Mouse (Mus musculus) embryonic facial prominence, embryonic 10.5 days (tissue): ENCODE data around the gene a. TPM values are rescaled to one million over a fixed set of nuclear protein-coding genes. Genes with fewer than 3 reads are reported as not detected.
"Not testable (repeated sequence)": the region's sequence is repeated elsewhere in the genome, so short reads cannot be mapped to it uniquely, and the experiment has no call there.

Experiments used
- DNase-seq: peaks from one replicate; pipeline ENCODE4 v3.0.0-alpha.2; 2017; ENCODE audit warnings: low spot score
- H3K27ac ChIP-seq: fragments of 300-500 bp; sonication (generic); replicated peaks from 2 replicates; pipeline ENCODE4 v1.5.1; 2016; ENCODE audit warnings: mild to moderate bottlenecking
- H3K27me3 ChIP-seq: fragments of 300-500 bp; sonication (generic); replicated peaks from 2 replicates; pipeline ENCODE4 v1.6.1; 2016; ENCODE audit warnings: low read depth, mild to moderate bottlenecking; ENCODE audit not compliant: poor library complexity, severe bottlenecking
- H3K36me3 ChIP-seq: fragments of 300-500 bp; sonication (generic); replicated peaks from 2 replicates; pipeline ENCODE4 v1.6.1; 2016; ENCODE audit warnings: mild to moderate bottlenecking, moderate library complexity
- H3K4me1 ChIP-seq: fragments of 300-500 bp; sonication (generic); 2 replicates; pipeline ENCODE4 v1.6.1; 2016
- H3K4me3 ChIP-seq: fragments of 300-500 bp; sonication (generic); 2 replicates; pipeline ENCODE4 v1.5.1; 2016; ENCODE audit warnings: mild to moderate bottlenecking, moderate library complexity
- H3K9me3 ChIP-seq: fragments of 300-500 bp; sonication (generic); 2 replicates; pipeline ENCODE4 v1.6.1; 2016; ENCODE audit warnings: mild to moderate bottlenecking
- WGBS: fragments of 180-500 bp; shearing (Covaris S2); methylation state at CpG from one replicate; pipeline ENCODE4 v1.1.7; 2016; 5-methylcytosine and 5-hydroxymethylcytosine counted together
- polyA plus RNA-seq: library from polyadenylated mRNA; unstranded; fragments of >200 nt; fragmentation: Nextera tagmentation; extraction: Ambion mirVana; gene quantifications from 2 replicates; pipeline ENCODE4 v1.2.1, GENCODE M21; 2016

a gene
- polyA plus RNA-seq, 1 experiment from 2014 or later = 2.3 TPM

DNA sequence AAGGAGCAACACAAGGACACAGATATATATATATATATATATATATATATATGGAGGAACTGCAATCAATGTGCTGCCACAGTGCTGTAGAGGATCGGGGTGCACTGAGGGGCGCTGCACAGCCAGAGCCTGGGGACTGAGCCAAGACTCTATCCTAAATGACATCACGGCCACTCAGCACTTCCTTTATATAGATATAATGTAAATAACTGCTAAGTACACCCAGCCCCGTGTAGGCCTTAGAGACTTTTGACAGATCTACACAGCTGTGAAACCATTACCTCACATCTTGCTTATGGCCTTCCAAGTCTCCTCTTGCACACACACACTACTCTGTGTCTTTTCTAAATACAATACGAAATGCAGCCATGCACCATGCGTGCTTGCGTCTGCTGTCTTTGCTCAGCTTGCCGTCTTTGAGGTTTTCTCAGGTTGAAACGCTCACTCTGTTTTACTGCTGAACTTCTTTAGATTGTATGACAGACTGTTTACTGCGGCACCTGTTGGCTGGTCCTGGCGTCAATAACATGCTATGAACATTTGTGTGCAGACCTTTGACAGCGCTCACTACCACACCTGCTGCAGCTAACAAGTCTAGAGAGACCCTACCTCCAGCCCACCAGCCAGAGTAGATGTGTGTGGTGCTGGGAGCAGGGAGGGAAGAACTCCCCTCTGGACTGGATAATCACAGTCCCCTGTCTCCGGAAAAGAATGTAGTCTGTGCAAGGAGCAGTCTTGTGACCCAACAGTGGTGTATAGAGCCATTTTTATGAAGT is 126.9 kb downstream of the a start:
- no peaks in the 10 kb centered on the region for H3K9me3 ChIP-seq
- H3K4me1 ChIP-seq = peaks cover 8% of the 10 kb centered on the region; the same call in 1 of the 2 replicates
- WGBS = 88% methylated on average over 13 of the region's 13 CpGs
- DNase-seq = no peak
- H3K4me3 ChIP-seq = no peak overlapping the region
- H3K27ac ChIP-seq = no peak overlapping the region
- H3K27me3 ChIP-seq = no peaks in the 10 kb centered on the region
- no peaks in the 10 kb centered on the region for H3K36me3 ChIP-seq

DNA sequence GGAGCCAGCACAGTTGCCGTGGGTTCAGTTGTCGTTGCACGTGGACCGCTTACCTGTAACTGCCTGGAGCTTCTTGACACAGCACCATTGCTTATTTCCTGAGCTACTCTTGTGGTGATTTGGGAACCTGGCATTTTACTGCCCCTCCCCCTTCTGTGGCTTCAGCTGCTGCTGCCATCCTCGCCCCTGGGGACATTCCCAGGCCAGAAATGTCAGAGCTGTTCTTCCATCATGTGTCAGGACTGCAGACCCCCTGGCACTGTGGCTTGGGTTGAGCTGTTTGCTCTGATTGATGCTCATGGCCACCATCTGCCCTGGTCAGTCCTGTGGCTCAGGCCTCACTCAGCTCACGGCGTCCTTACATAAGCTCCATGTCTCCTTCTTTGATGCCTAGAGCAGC is 129.7 kb downstream of the a start:
- Histone ChIP-seq H3K27ac (no peak overlapping the region), H3K36me3 (no peaks in the 10 kb centered on the region), H3K4me1 (peaks cover 12% of the 10 kb centered on the region), H3K4me3 (no peak overlapping the region), H3K27me3 (no peaks in the 10 kb centered on the region), H3K9me3 (no peaks in the 10 kb centered on the region)
- no peak for DNase-seq
- WGBS = 77% methylated on average over 7 of the region's 7 CpGs

DNA sequence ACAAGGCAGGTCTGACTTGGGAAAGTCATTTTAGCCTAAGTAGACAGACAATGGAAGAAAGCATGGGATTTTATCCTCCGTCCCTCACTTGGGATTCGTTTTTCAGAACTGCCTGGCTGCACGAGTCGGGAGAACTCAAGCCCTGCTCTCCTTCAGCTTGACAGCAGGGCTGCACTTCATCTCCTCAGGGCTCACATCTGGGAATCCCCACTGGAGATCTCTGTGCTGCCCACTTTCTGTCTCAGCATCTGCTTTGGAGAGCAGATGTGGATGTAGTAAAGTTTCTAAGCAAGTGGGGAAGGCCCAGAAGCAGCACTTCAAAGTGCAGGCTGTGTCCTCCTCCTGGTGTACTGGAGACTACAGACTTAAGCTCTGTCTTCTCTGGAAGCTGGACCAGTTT is 130.9 kb downstream of the a start:
- H3K9me3 ChIP-seq, H3K27ac ChIP-seq, H3K27me3 ChIP-seq, DNase-seq, H3K4me3 ChIP-seq, H3K36me3 ChIP-seq: not testable (repeated sequence)
- H3K4me1 ChIP-seq = peaks cover 13% of the 10 kb centered on the region
- WGBS = no CpG with 5 or more reads among the region's 4 CpGs

DNA sequence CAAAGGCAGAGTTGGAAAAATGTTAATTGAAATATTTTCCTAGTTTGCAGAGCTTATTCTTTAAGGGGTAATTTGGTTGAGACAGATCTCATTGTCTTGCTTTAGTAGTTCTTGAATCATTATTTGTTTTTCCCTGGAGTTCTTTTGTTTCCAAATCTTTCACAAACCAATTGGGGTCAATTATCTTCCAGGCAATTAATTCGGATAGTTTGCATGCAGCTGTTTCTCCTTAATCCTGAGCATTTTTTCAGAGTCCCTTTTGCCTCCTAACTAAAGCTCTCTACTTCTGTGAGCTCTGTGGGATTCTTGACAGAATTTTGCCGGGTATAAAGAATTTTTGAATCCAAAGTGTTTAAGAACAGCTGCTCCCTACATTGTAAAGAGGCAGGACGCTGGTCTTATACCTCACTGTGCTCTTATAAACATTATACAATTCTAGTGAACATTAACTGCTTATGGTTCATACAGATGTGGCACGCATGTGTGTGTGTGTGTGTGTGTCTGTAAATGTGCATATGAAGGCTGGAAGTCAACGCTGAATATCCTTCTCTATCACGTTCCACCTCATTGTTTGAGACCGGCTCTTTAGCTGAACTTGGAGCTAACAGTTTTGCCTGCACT is 134.3 kb downstream of the a start:
- Histone ChIP-seq H3K36me3 (no peaks in the 10 kb centered on the region), H3K9me3 (no peaks in the 10 kb centered on the region), H3K27ac (0 out of 2 replicates have a peak overlapping the region, but pooled peaks have one; percentile 24), H3K27me3 (0 out of 2 replicates have a peak, but pooled peaks cover 4% of the 10 kb centered on the region), H3K4me3 (no peak overlapping the region), H3K4me1 (peaks cover 21% of the 10 kb centered on the region)
- DNase-seq = no peak
- WGBS = 48% methylated on average over 7 of the region's 7 CpGs

DNA sequence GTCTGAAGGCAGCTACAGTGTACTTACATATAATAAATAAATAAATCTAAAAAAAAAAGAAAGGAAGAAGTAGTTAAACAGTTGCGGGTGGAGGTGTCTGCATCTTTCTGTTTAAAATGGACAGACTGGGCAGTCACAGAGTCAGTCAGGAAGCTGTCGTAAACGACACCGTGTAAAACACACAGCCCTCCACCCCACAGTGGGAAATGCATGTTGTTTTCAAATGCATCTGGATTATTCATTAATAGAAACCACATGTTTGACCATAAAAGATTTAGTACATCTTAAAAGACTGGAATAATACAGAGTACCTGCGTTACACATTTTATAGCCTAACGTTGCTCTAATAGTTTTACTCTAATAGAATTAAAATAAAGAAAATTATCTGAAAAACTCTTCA is 135.6 kb downstream of the a start:
- no peak for DNase-seq
- WGBS = 68% methylated on average over 6 of the region's 6 CpGs

DNA sequence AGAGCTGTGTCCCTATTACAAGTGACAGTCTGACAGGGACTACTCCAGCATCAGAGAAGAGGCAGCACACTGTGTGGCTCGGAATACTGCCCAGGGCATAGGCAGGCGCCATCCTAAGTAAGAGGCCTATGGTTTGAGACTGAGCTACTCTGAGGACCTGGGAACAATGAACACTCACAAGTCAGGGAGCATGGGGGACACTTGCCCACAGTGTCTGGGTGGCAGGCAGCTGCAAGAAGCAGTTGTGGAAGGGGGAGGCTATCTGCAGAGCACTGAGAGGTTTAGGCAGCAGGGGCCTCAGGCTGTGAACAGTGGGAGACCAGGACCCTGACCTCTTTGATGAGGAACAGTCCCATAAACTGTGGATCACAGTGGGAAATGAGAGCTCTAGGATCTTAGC is 137.1 kb downstream of the a start:
- DNase-seq = no peak
- peaks cover 29% of the 10 kb centered on the region for H3K4me1 ChIP-seq
- H3K4me3 ChIP-seq = no peak overlapping the region
- H3K27ac ChIP-seq = peak overlapping the region; percentile 37
- no peaks in the 10 kb centered on the region for H3K9me3 ChIP-seq
- no peaks in the 10 kb centered on the region for H3K36me3 ChIP-seq
- 0 out of 2 replicates have a peak, but pooled peaks cover 4% of the 10 kb centered on the region for H3K27me3 ChIP-seq
- WGBS = 32% methylated on average over 2 of the region's 2 CpGs

More for the DNA sequence above, 135.6 kb downstream of the a start:
- H3K9me3 ChIP-seq = no peaks in the 10 kb centered on the region
- peaks cover 24% of the 10 kb centered on the region for H3K4me1 ChIP-seq
- H3K4me3 ChIP-seq = no peak overlapping the region
- no peaks in the 10 kb centered on the region for H3K36me3 ChIP-seq
- H3K27me3 ChIP-seq = 0 out of 2 replicates have a peak, but pooled peaks cover 4% of the 10 kb centered on the region
- no peak overlapping the region for H3K27ac ChIP-seq

DNA sequence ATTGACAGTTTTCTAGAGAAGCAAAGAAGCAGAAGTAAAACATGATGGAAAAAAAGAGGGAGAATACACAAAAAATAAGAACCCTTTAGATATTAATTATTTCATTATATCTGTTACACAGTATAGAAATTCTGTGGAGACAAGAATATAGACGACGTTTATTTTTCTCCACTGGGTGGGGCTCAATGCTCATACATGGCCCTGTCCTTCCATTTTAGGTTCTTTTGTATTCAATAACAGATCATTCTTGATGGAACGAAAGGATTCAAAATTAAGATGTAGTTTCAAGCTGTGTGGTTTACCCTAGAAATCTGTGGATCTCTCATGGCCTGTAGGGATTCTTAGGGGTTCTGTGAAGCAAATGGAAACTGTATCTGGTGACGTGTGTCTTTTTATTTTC is 142.7 kb downstream of the a start:
- Histone ChIP-seq H3K36me3 (no peaks in the 10 kb centered on the region), H3K27ac (no peak overlapping the region), H3K4me3 (no peak overlapping the region), H3K27me3 (no peaks in the 10 kb centered on the region; the same call in 1 of the 2 replicates), H3K9me3 (no peaks in the 10 kb centered on the region), H3K4me1 (peaks cover 25% of the 10 kb centered on the region)
- WGBS = 76% methylated on average over 4 of the region's 4 CpGs
- DNase-seq = no peak

DNA sequence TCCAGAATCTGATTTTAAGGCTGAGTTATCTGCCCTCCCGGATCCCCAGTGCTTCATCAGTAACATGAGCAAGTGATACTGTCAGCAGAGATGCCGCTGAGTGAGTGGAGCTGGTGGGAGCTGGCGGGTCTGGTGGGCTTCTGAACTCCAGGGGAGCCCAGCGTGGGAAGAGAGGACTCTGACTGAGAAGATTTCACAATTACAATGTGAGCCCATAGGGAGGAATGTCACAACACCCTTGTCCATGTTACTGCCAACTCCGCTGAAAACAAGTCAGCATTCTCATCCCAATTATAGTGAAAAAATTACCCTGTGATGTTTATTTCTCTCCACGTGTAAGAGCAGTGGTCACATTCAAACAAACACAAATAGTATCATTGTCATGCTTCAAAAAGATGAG is 144.9 kb downstream of the a start:
- no peak for DNase-seq
- WGBS = 75% methylated on average over 6 of the region's 6 CpGs
- H3K27me3 ChIP-seq = no peaks in the 10 kb centered on the region; the same call in 1 of the 2 replicates
- H3K9me3 ChIP-seq = no peaks in the 10 kb centered on the region
- no peak overlapping the region for H3K27ac ChIP-seq
- H3K4me1 ChIP-seq = peaks cover 27% of the 10 kb centered on the region
- no peak overlapping the region for H3K4me3 ChIP-seq
- H3K36me3 ChIP-seq = no peaks in the 10 kb centered on the region

DNA sequence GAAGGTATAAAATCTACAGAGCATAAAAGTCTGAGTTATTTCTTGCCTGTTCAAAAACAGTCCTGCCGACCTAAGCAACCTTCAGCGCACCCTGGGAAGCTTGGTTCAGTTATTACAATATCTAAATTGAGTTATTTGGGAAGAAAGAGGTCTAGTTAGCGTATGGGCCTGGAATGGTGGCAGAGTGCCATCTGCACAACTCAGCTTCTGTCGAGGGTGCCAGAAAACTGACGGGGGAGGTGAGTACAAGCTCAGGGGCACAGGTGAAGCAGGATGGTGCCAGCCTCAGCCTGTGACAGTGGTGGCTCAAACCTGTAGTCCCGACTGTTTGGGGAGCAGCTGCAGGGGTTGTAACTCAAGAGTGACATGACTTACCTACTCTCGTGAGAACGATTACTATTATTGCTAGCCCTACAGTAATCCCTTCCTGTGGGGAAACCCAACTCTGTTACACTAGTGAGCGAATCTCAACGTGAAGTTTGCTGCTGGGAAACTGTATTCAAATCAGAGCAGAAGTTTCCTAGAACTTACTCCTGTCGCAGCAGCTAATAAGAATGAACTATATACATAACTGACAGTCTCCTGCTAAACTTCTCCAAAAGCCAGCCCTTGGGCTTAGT is 145.4 kb downstream of the a start:
- WGBS = 83% methylated on average over 11 of the region's 11 CpGs
- no peak for DNase-seq
- H3K36me3 ChIP-seq = no peaks in the 10 kb centered on the region
- H3K9me3 ChIP-seq = no peaks in the 10 kb centered on the region
- H3K27ac ChIP-seq = no peak overlapping the region
- H3K4me1 ChIP-seq = peaks cover 27% of the 10 kb centered on the region
- H3K27me3 ChIP-seq = no peaks in the 10 kb centered on the region; the same call in 1 of the 2 replicates
- H3K4me3 ChIP-seq = no peak overlapping the region

DNA sequence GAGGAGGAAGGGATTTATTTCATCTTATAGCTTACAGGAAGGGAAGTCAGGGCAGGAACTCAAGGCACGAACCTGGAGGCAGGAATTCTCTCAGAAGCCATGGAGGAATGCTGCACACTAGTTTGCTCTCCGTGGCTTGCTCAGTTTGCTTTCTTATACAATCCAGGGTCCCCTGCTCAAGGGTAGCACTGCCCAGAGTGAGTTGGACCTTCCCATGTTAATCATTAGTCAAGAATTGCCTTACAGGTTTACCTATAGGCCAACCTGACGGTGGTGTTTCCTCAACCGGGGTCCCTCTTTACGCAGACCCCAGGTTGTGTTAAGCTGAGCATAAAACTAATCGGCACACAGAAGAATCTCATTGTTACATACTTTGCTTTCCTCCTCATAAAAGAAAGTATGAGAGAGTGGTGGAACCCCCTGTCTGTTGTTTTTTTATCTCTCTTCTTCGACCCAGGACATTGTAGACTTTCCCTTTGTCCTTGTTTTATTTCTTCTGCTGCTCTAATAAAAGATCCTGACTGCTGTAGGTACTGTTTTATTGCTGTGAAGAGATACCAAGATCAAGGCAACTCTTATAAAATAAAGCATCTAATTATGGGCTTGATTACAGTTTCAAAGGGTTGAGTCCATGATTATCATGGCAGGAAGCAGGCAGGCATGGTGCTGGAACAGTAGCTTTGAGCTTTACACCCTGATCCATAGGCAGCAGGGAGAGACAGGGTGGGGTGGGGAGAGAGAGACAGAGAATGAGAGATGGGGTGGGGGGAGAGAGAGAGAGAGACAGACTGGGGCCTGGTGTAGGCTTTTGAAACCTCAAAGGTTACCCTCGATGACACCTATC is 146.6 kb downstream of the a start:
- H3K36me3 ChIP-seq = no peaks in the 10 kb centered on the region
- 88% methylated on average over 8 of the region's 8 CpGs for WGBS
- H3K27me3 ChIP-seq = no peaks in the 10 kb centered on the region; the same call in 1 of the 2 replicates
- H3K4me1 ChIP-seq = peaks cover 33% of the 10 kb centered on the region
- DNase-seq = no peak
- H3K4me3 ChIP-seq = no peak overlapping the region
- no peak overlapping the region for H3K27ac ChIP-seq
- no peaks in the 10 kb centered on the region for H3K9me3 ChIP-seq

DNA sequence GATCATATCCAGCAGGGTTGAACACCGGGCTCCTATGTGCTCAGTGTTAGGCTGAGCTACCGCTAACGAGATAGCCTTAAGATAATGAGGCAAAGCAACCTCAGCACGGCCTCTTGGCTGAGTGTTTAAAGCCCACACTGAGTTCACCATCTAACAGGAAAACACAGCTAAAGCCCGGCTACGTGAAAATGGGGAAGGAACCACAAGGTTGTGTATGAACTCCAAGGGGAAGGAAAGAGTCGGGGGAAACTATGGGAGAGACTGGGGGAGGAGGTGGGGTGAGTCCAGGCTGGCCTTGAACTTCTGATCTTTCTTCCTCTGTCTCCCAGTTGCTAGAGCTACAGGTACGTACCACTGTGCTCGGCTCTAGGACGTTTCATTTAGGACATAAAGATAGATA is 150.8 kb downstream of the a start:
- DNase-seq = no peak
- WGBS = 65% methylated on average over 10 of the region's 10 CpGs
- H3K36me3 ChIP-seq = no peaks in the 10 kb centered on the region
- H3K27ac ChIP-seq = 0 out of 2 replicates have a peak overlapping the region, but pooled peaks have one; percentile 51
- H3K27me3 ChIP-seq = 0 out of 2 replicates have a peak, but pooled peaks cover 5% of the 10 kb centered on the region
- peaks cover 21% of the 10 kb centered on the region for H3K4me1 ChIP-seq
- H3K4me3 ChIP-seq = no peak overlapping the region
- H3K9me3 ChIP-seq = no peaks in the 10 kb centered on the region

DNA sequence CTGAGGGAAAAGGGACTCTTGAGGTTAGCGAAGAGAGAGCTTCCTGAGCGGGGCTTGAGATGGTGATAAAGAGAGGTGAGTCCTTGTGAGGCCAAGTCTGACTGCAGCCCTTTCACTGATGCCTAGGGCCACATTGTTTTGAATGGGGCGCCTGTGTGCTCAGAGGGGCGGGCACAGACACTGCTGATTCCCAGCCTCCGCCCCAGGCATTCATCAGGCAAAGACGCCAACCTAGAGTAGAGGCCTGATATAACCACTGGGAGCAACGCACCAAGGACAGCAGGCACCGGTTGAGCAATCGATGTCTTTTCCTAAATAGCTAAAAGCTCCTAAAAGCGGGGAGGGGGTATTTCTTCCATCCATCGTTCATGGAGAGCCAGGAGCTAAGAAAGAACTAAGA is 151.3 kb downstream of the a start:
- peaks cover 21% of the 10 kb centered on the region for H3K4me1 ChIP-seq
- WGBS = 30% methylated on average over 11 of the region's 11 CpGs
- peak; percentile 34 for DNase-seq
- no peaks in the 10 kb centered on the region for H3K9me3 ChIP-seq
- H3K36me3 ChIP-seq = no peaks in the 10 kb centered on the region
- 0 out of 2 replicates have a peak overlapping the region, but pooled peaks have one; percentile 27 for H3K27ac ChIP-seq
- no peak overlapping the region; the same call in 1 of the 2 replicates for H3K4me3 ChIP-seq
- H3K27me3 ChIP-seq = 0 out of 2 replicates have a peak, but pooled peaks cover 5% of the 10 kb centered on the region
